11 mouse cellular contexts compared by ENCODE assay signal in genomic region chr11:121794591-121795199, GRCm38 (mm10). TPM values are rescaled to one million over a fixed set of nuclear protein-coding genes. Genes with fewer than 3 reads are reported as not detected.
DNase-seq lines count a peak whose midpoint lies in the region; ATAC-seq and TF ChIP-seq lines count a peak whose summit lies in the region.
"Had no signal": no experiment of that assay in that cellular context is flagged by ENCODE, and none has a peak within 500 bp of the region (broad histone marks: within the 10 kb centered on the region; RNA-seq: fewer than 3 reads in every experiment).

No protein-coding gene starts in this region.

- H3K36me3 ChIP-seq in kidney, embryonic 14.5 days (ENCODE audit: control insufficient read depth, insufficient read depth, low read length), result no peaks in the 10 kb centered on the region

- no peak overlapping the region for H3K4me2 ChIP-seq in kidney, embryonic 14.5 days (replicated peaks; ENCODE audit: low read depth, low read length)

- no peak overlapping the region for H3K4me3 ChIP-seq in embryonic fibroblast, embryonic 13.5 days (ENCODE audit: insufficient read depth, low read length)
- no peak overlapping the region for H3K4me3 ChIP-seq in kidney, embryonic 14.5 days (ENCODE audit: low read length)
- H3K4me3 ChIP-seq: megakaryocyte, embryonic 14.5 days had no signal

- no peaks in the 10 kb centered on the region for H3K27me3 ChIP-seq in kidney, embryonic 14.5 days (ENCODE audit: control insufficient read depth, insufficient read depth, low read length)

- peak overlapping the region; percentile 15; the same call in 1 of the 2 replicates for H3K27ac ChIP-seq in embryonic fibroblast, embryonic 13.5 days (ENCODE audit: insufficient read depth, low read length)
- H3K27ac ChIP-seq in kidney, embryonic 14.5 days (ENCODE audit: low read depth, low read length), result no peak overlapping the region; the same call in 1 of the 2 replicates

- 50% methylated on average over 6 of the region's 6 CpGs for WGBS in kidney, embryonic 14.5 days

- TF ChIP-seq CTCF in embryonic fibroblast, embryonic 13.5 days (IDR thresholded peaks at IDR 0.05; ENCODE audit: borderline replicate concordance, insufficient read depth, low read length), result no peak

- no peak for TF ChIP-seq POLR2A in embryonic fibroblast, embryonic 13.5 days (IDR thresholded peaks at IDR 0.05; ENCODE audit: low read depth, low read length)

- no peaks in the 10 kb centered on the region for H3K9me3 ChIP-seq in kidney, embryonic 14.5 days (ENCODE audit: control insufficient read depth, low read length)
- H3K9me3 ChIP-seq: megakaryocyte, embryonic 14.5 days had no signal

- H3K4me1 ChIP-seq in embryonic fibroblast, embryonic 13.5 days (ENCODE audit: control insufficient read depth, insufficient read depth, low read length), result peaks cover 8% of the 10 kb centered on the region
- peaks cover 3% of the 10 kb centered on the region; the same call in 1 of the 2 replicates for H3K4me1 ChIP-seq in kidney, embryonic 14.5 days (ENCODE audit: control insufficient read depth, insufficient read depth, low read length)

- intact Hi-C loops in gastrocnemius, postnatal 36 days (cut with DNase I), result no loop called here
- intact Hi-C loops in left cerebral cortex, postnatal 25 days (cut with DNase I), result no loop called here

- peak; percentile 88; the same call in 1 of the 2 replicates for ATAC-seq in kidney, embryonic 14.5 days (ENCODE audit: low FRiP score, low TSS enrichment)

- peak; percentile 46 for DNase-seq in gastrocnemius, adult 18-20 months (ENCODE audit: low spot score)
- no peak for DNase-seq in gastrocnemius, postnatal 36 days
- peak; percentile 80 to 92 for DNase-seq in lung, postnatal 4 days
- no peak for DNase-seq in left cerebral cortex, postnatal 25 days (ENCODE audit: low spot score in 2 of 2)
- DNase-seq in cerebellum, adult 11 months, result no peak
- DNase-seq in layer of hippocampus, adult 9-10 months (ENCODE audit: low spot score), result no peak

- H3K9ac ChIP-seq in kidney, embryonic 14.5 days (ENCODE audit: low read depth, low read length), result no peak overlapping the region

RNA-seq across cellular contexts. Expression of gene Ptchd3, which starts 35.4 kb away (rescaled TPM):
- not detected for total RNA-seq in gastrocnemius, adult 18-20 months (2021)
- not detected for total RNA-seq in gastrocnemius, postnatal 36 days (2021)
- not detected in 2 replicates for polyA plus RNA-seq in embryonic fibroblast, embryonic 13.5 days (2011; ENCODE audit: insufficient read length, low read depth, missing spikeins)
- polyA plus RNA-seq in kidney, embryonic 14.5 days (2014; fragmentation: Nextera tagmentation; extraction: Ambion mirVana), result 0.10 and 0.11 TPM in 2 replicates
- not detected for total RNA-seq in left cerebral cortex, postnatal 25 days (2021)
- total RNA-seq: common myeloid progenitor, adult 5-6 weeks had no signal
- polyA plus RNA-seq: C2C12 had no signal

Comparison
In these comparisons a context has a peak if more than half of its experiments do, and no peak if none do; other contexts are left out.
1. DNase-seq: peak in gastrocnemius, adult 18-20 months (single experiment) and lung, postnatal 4 days (2 of 2); none in gastrocnemius, postnatal 36 days (0 of 2), left cerebral cortex, postnatal 25 days (0 of 2), cerebellum, adult 11 months (single experiment) and layer of hippocampus, adult 9-10 months (single experiment).